Mouse (Mus musculus): ENCODE measurements around the gene Mybpc3. TPM values are rescaled to one million over a fixed set of nuclear protein-coding genes. Genes with fewer than 3 reads are reported as not detected.

Mybpc3 gene
- 1.5 TPM in 1 of 2 replicates, not detected in the other for total RNA-seq (2014; fragmentation: Nextera tagmentation)
- 0.62 TPM in 1 of 2 replicates, not detected in the other for total RNA-seq (2017)

DNA sequence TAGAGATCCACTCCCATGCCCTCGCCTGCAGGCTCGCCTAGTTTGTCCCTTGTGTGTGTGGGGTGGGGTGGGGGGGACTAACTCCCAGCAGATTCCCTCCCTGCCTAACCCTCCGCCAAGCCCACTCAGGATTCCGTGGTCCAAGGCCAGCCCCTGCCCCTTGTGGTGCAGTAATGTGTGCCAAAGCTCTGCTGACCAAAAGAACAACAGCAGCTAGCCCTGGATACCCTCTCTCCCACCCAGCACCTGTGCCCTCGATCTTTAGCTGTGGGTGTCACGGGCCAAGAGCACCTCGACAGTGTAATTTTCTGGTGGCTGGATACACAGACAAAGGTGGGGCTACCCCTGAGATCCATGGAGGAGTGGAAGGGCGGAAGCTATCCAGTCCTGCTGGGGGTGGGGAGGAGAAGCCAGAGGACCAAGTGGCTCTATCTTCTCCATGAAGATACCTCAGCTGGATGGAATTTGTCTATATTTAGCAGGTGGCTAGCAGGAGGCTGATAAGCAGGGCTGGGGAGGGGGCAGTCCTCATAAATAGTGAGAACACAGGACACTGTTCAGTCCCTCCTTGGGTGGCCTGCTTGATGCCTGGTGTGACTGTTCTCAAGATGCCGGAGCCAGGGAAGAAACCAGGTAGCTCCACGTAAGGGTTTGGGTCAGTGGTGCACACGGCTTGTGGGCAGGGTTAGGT is at the start of gene Mybpc3:
Gene Mybpc3 (plus strand): TSS at position 560 of the 691 bp plus-strand sequence.
- no peak for ATAC-seq (replicated peaks; ENCODE audit: poor library complexity, severe bottlenecking)

DNA sequence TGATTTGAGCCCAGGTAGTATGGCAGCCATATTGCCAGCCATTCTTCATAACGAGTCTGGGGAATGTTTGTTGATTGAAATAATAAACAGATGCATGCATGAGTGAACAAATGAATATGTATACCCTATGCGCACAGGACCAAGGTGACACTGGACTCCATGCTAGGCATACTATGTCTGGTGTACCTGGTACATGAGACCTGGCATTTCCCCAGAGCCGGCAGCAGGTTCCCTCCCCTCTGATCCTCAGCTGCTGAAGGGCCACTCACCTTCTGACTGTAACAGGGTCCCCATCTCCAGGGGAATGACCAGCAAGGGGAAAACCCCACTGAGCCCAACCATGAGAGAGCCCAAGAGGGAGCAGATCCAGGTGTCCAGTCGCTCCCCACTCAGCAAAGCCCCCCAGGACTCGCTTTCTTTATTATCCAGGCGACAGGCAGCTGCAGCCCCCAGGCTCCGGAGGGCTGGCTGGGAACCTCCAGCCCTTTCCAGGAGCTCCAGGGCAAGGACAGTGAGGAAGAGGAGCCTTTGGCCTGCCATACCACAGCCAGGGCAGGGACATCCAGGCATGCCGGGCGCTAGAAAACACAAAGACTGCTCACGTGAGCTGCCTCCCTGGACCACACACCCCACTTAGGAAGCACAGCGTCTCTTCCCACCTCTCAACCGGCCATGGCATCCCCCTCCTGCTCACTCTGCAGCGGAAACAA is 49.6 kb upstream of the Mybpc3 start:
- ATAC-seq (replicated peaks; ENCODE audit: poor library complexity, severe bottlenecking): no peak

DNA sequence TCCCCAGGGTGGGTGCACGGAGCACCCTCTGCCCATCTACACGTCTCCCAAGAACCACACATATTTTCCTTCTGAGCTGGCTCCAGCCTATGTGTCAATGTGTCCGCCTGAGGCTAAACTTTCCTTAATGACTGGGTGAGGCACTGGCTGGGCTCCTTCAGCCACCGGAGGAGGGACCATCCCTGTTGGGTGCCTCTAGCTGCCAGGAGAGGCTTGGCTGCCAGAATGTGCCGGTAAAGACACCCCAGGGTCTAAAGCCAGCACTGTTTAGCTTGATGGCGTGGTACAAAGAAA is 49.1 kb upstream of the Mybpc3 start:
- no peak for ATAC-seq (replicated peaks; ENCODE audit: poor library complexity, severe bottlenecking)

DNA sequence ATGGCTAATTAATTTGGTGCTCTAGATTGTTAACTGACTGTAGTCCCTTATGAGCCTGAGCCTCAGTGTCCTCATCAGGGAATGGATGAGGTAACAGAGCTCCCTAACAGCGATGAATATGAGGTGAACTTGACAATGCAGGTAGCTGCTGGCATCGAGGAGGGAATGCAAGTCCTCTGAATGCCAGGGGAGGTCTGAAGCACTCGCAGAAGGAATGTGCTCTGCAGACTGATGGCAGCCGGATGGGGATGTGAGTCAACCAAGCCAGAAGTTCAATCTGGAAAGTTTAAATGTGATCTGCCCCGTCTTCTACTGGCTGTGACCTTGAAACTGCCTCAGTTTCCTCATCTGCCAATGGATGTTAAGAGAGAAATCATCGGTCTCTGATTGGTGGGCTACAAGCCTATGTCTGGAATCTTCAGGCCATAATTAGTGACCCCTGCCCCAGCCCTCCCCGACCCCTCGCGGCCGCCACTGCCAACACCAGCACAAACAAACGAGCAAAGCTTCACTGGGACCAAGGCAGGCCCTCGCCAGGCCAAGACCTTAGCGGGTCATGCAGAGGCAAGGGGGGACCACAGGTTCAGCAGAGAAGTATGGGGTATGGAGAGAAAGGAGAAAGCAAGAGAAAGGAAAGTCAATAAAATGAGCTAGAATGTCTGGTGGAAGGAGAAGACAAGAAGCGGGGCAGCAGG is 48.5 kb upstream of the Mybpc3 start:
- ATAC-seq (replicated peaks; ENCODE audit: poor library complexity, severe bottlenecking): no peak

DNA sequence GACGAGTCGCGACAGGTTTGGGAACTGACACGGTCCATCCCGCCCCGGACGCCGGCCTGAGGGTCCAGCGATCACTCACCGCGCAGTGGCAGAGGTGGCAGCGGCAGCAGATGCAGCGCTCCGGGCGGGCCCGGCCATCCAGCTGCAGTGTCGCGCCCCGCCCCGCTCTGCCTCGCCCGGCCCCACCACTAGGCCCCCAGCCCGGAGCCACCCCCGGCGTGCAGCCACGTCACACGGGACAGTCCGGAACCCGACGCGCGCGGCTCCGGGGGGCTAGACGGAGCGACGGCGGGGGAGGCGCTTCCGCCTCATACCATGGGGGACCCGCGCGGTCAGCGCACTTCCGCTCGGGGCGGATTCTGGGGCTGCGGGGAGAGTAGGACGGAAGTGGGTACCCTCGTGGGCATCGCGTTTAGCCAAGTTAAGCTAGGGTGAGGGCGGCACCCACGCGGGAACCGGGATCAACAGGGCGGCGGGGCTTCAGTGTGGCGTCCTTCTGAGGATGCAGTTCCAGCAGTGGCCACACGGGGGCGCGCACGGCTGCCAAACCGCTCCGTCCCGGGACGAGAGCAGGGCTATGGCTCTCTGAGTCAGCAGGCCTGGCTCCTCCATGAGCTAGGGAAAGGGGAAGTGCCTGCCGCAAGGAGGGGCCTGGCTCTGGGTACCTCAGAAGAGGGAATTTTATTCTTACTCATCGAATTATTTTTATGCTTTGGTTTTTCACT is 47.7 kb upstream of the Mybpc3 start, which contains the start of gene Slc39a13:
Gene Slc39a13 (minus strand): TSS at position 342 of the 725 bp plus-strand sequence.
- peak; percentile 83 for ATAC-seq (replicated peaks; ENCODE audit: poor library complexity, severe bottlenecking)

DNA sequence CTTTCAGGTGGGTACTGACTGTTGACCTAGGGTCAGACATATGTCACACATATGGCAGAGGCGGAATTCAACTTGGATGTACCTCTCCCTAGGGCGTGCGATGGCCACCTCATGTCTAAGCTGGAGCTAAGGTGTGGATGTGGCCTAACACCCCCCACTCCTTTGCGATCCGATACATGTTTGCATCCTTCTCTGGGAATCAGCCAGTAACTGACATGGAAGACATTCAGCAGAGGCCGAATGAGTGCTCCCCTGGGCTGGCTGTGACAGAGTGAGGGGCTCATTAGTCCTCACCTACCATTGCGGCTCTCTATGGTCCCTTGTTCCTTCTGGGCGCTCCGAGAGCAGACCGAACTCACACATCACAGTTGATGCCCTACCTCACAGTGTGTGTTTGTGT is 46.9 kb upstream of the Mybpc3 start:
- no peak for ATAC-seq (replicated peaks; ENCODE audit: poor library complexity, severe bottlenecking)

DNA sequence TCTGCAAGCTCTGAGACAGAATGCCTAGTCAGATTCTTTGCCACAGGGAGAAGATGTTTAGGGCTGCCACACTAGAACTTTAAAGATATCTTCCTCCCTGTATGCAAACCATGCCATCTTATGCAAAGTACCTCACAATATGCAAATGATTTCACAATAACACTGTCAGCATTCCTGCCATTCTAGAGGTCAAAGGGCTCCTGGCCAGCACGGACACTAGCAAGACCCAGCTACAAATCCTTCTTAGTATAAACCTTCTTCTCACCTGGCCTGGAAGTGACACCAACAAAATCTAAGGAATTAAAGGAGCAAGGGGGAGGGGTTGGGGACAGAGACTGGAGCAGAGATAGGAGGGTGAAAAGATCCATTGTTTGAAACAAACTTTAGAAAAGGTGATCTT is 45.9 kb upstream of the Mybpc3 start:
- ATAC-seq (replicated peaks; ENCODE audit: poor library complexity, severe bottlenecking): no peak

DNA sequence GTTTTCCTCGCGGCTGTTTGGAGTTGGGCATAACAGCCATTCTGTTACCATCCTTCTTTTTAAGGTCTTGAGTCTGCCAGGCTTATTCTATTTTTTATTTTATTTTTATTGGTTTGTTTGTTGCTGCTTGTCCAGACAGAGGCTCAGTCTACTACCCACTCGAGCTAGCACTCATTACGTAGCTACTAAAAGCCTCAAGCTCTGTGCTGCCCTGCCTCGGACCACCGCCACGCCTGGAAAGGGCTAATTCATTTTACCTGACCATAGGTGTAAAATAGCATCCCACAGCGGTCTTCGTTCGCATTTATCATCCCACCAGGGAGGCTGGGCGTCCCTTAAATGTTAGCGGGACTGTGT is 40.0 kb upstream of the Mybpc3 start:
- no peak for ATAC-seq (replicated peaks; ENCODE audit: poor library complexity, severe bottlenecking)

DNA sequence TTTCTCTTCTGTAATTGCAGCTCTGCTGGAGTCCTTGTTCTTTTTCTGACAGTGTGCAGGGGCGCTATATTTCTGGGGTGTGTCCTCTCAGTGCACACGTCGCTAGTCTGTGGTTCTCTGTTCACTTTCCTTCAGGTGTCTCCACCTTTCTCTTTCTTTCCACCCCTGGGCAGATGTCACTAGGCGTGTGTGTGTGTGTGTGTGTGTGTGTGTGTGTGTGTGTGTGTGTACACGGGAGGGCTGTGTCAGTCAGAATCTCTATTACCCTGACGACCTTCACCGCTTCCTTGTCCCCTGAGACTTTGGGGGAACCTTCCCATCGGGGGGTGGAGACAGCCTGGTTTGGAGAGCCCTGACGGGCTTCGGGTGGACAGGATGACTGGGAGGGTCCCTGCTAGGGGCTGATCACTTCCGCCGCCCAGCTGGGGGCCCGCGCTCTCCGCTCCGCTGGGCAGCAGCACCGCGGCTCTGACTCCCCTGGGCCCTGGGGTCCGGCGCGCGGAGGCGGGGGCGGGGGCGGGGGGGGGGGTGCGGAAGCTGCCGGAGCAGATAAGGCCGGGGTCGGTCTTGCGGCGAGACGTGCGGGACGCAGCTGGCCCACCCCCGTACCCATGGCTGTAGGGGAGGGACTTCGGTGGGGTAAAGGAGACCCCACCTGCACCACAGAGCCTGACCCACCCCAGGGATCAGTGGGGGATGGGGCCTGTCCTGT is 39.5 kb upstream of the Mybpc3 start:
- ATAC-seq (replicated peaks; ENCODE audit: poor library complexity, severe bottlenecking): peak; percentile 16

DNA sequence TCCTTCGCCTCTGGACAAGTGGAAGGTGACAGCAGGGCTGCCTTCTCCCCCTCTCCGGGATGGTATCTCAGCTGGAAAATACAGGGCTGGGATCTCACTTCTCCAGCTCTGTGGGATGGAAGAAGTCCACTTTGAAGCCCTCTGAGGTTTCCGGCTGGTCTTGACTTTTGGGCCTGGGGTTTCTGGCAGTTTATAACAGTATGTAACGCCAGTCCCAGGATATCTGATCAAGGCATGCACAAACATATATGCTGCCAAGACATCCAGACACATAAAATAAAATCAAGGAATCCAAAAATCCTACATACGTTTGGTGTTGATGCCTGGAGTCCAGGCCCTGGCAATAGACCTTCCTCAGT is 38.9 kb upstream of the Mybpc3 start:
- no peak for ATAC-seq (replicated peaks; ENCODE audit: poor library complexity, severe bottlenecking)

DNA sequence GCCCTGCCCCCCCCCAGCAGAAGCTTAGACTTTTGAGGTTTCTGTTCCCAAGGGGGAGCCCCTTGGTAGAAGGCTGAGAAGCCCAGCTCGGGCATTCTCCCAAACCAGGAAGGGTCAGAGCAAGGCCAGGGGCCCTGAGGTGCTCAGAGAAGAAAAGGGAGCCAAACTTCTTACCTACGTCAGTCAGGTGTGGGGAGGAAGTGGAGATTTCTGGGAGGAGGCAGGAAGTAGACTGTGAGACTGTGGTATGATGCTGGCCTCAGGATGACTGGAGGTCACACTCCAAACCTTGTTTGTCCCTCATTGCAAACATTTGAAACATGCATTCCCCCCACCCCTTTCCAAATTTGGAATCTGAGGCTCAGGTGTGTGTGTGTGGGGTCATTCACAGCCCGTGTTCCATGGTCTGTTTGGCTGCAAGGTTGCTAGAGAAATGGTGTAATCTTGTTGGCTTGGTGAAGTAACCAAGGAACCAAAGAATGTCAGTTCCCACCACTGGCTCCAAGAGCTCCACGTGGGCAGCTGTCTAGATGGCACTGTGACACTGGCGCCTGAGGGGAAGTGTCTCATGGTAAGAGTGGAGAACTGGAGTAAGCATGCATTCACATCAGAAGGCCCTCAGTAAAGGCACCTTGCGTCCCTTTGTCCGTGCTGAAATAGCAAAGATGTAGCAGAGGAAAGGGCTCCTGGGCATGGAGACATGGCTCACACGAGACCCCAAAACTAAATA is 37.0 kb upstream of the Mybpc3 start:
- peak; percentile 48 for ATAC-seq (replicated peaks; ENCODE audit: poor library complexity, severe bottlenecking)

DNA sequence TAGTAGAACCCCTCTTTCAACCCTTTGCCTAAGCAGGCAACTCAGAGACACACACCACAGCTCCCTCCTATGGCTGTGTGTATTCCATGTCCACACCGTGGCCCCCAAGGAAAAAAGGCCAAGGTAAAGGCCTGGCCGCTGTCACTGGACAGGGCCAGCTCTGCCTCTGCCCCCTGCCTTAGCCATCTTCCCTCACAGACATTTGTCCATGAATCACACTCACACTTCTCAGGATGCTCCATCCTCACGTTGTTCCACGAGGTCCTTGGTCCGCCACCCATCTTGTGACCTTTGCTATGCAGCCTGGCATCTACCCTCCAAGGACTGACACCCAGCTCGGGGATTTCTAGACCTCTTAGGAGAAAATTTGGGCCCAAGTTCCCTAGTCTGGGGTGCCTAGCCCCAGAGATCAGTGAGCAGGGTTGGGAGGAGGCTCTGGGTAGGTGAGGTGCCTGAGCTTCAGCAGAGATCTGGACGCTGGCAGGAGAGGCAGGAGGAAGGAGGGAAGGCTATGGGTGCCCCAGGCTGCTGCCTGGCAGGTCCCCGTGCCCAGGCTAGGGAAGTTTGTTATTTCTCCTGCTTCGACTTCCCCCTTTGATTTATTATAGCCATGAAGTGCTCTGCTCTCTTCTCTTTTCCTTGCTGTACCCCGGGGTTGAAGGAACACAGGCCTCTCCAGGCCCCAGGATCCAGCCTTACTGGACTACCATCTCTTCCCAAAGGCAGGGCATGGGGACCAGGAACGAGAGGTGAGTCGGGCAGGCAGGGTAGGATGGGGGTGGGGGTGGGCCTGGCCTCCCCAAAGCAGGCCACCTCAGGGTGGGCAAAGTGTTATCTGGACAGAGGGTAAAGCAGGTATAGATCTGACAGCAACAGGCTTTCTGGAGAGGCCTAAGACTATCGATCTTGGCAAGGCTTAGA is 35.9 kb upstream of the Mybpc3 start, which contains the start of gene Spi1:
Gene Spi1 (plus strand): TSS at position 616 of the 921 bp plus-strand sequence.
- ATAC-seq (replicated peaks; ENCODE audit: poor library complexity, severe bottlenecking): no peak

DNA sequence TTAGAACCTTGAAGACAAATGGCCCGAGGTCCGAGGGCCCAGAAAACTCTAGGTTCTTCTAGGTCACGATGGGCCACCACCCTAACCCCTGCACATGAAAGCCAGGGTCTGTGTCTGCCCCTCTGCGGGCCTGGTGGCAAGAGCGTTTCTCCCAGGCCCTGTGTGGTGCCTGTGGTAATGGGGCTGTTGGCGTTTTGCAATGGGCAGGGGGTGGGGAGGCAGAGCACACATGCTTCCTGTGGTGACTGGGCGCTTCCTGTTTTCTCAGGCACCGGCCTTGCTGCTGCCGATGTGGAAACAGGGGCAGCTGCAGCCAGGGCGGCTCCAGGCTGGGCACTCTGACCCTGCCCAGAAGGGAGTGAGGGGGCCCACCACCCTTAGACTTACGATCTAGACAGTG is 35.1 kb upstream of the Mybpc3 start:
- peak; percentile 60 for ATAC-seq (replicated peaks; ENCODE audit: poor library complexity, severe bottlenecking)

DNA sequence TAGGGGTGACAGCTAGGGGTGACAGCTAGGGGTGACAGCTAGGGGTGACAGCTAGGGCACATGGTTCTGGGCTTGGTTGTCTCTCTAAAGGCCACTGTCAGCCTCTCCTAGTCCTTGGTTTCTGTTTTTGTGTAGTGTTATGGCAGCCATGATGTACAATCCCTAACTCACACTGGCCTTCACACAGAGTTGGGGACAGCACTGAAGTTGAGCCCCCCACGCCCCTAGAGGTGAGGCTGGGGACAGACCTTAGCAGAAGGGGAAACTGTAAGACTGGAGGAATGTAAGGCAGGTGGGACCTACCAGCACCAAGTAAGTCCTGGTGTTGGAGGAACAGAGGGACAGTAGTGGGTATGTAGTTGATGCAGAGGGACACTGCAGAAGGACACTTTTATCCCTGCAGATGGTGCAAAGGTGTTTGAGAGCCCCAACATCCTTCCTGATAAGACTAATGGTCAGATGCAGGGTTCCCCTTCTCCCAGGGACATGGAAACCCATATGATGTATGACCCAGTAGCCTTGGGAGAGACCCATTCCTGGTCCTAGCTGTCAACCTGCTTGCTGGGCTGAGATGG is 34.5 kb upstream of the Mybpc3 start:
- ATAC-seq (replicated peaks; ENCODE audit: poor library complexity, severe bottlenecking): peak; percentile 3

DNA sequence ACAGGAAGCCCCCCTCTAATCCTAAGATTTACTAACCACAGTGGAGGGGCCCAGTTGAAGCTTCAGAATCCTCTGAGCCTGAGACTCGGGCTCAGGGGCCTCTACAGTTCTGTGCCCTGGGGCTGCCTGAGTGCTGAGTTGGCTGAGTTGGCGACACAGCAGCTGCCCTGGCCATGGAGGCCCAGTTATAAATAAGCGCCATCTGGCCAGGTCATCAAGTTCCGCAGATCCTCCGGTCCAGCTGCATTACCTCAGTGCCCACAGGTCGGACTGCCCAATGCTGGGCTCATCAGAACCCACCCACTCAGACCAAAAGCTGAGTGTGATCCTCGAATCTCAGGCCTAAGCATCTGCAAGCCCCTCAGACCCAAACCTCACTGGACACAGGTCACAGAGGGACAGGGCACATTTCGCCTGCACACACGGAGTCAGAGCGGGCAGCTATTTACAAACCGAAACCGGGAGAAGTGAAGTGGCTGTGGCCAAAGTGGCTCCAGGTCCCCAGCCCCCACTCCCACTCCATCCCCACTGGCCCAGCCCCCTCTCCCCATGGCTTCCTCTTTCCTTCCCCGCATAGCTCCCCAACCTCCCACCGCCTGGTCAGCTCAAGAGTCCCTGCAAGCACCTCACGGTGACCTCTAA is 33.6 kb upstream of the Mybpc3 start:
- peak; percentile 17 for ATAC-seq (replicated peaks; ENCODE audit: poor library complexity, severe bottlenecking)

DNA sequence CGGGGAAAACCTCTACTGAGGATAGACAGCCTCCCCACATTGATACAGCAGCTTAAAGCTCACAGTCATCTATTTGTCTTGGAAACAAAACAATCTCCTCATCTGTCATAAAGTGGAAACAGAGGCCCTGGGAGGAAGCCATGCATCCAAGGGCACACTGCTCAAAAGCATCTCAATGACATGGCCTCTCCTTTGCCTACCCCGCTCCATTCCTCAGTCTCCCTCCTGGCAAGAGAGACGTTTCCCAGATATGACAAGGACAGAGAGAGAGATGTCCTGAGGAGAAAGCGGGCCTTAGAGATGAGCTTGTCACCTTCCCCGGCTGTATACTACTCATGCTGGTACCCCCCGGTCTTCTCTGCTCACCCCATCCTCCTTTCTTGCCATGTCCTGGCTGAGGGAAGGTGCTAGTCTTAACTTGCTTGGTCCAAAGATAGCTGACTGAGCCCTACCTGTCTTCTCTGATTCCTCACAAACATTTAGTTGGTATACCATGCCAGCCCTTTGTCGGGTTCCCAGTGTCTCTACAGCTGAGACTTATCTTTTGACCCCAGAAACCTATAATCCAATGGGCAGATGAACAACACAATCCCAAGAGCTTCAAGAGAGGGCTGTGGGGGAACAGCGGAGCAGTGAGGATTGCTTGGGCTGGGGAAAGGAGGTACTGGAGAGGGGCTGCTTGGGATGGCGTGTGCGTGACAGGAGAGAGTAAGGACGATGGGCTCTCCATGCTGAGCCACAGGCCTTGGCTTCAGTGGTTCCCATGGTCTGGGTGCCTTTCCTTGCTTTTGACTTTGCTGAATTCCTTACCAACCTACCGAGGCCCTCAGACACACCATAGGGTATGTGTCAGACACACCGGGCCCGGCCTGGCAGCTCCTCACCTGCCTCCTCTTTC is 32.2 kb upstream of the Mybpc3 start:
- no peak for ATAC-seq (replicated peaks; ENCODE audit: poor library complexity, severe bottlenecking)

Data from granulocyte monocyte progenitor cell, adult 5-6 weeks (primary cell).